Mouse (Mus musculus) frontal cortex, postnatal 36 days (tissue): Measurements from ENCODE around the gene Fgfr1op.
"Not testable (repeated sequence)": the region's sequence is repeated elsewhere in the genome, so short reads cannot be mapped to it uniquely, and the experiment has no call there.

Experiments
- DNase-seq, 2 experiments: peaks; one replicate each; pipeline ENCODE4 v3.0.0; 2022; ENCODE audit warnings: low spot score in 2 of 2

Fgfr1op gene

GRCm38 (mm10) chr17:8164701-8165607 lies at the start of gene Fgfr1op:
TSS of gene Fgfr1op (plus strand) at chr17:8165501.
- DNase-seq, result peak; percentile 79 to 92

- DNase-seq, result not testable (repeated sequence)
Measured at GRCm38 (mm10) chr17:8116378-8116777, 48.9 kb upstream of the Fgfr1op start.

- not testable (repeated sequence) for DNase-seq
Measured at GRCm38 (mm10) chr17:8116928-8117327, 48.4 kb upstream of the Fgfr1op start.

GRCm38 (mm10) chr17:8122974-8123373 lies 42.3 kb upstream of the Fgfr1op start:
- DNase-seq, result not testable (repeated sequence)

GRCm38 (mm10) chr17:8124586-8124985 lies 40.7 kb upstream of the Fgfr1op start:
- not testable (repeated sequence) for DNase-seq

- DNase-seq, result not testable (repeated sequence)
Measured at GRCm38 (mm10) chr17:8128326-8128993, 36.8 kb upstream of the Fgfr1op start.

GRCm38 (mm10) chr17:8129578-8129977 lies 35.7 kb upstream of the Fgfr1op start:
- not testable (repeated sequence) for DNase-seq

- DNase-seq, result not testable (repeated sequence)
Measured at GRCm38 (mm10) chr17:8130849-8131248, 34.5 kb upstream of the Fgfr1op start.

- DNase-seq, result not testable (repeated sequence)
Measured at GRCm38 (mm10) chr17:8138116-8138515, 27.2 kb upstream of the Fgfr1op start.

GRCm38 (mm10) chr17:8140210-8140609 lies 25.1 kb upstream of the Fgfr1op start:
- DNase-seq, result not testable (repeated sequence)

- DNase-seq, result not testable (repeated sequence)
Measured at GRCm38 (mm10) chr17:8143802-8144673, 21.3 kb upstream of the Fgfr1op start.

- not testable (repeated sequence) for DNase-seq
Measured at GRCm38 (mm10) chr17:8146931-8147330, 18.4 kb upstream of the Fgfr1op start.

- peak in 1 of 2 experiments; percentile 13 for DNase-seq
Measured at GRCm38 (mm10) chr17:8147439-8148316, 17.6 kb upstream of the Fgfr1op start, which contains the start of the genes Gm49673 and Rnaset2a. TSS of gene Gm49673 (minus strand) at chr17:8147788. TSS of gene Rnaset2a (minus strand) at chr17:8148097.

- not testable (repeated sequence) for DNase-seq
Measured at GRCm38 (mm10) chr17:8155010-8155409, 10.3 kb upstream of the Fgfr1op start.

- DNase-seq, result not testable (repeated sequence)
Measured at GRCm38 (mm10) chr17:8155982-8156381, 9.3 kb upstream of the Fgfr1op start.

- DNase-seq, result not testable (repeated sequence)
Measured at GRCm38 (mm10) chr17:8158627-8159026, 6.7 kb upstream of the Fgfr1op start.

GRCm38 (mm10) chr17:8160969-8161368 lies 4.3 kb upstream of the Fgfr1op start:
- DNase-seq, result peak in 1 of 2 experiments; percentile 56

GRCm38 (mm10) chr17:8165608-8165945 lies 276 bp downstream of the Fgfr1op start:
- peak; percentile 43 to 44 for DNase-seq

GRCm38 (mm10) chr17:8165977-8166376 lies 676 bp downstream of the Fgfr1op start:
- not testable (repeated sequence) for DNase-seq

GRCm38 (mm10) chr17:8166454-8166853 lies 1.2 kb downstream of the Fgfr1op start:
- DNase-seq, result not testable (repeated sequence)
